Mouse (Mus musculus): ENCODE measurements around the gene Armc7.
"Not testable (repeated sequence)": the region's sequence is repeated elsewhere in the genome, so short reads cannot be mapped to it uniquely, and the experiment has no call there.

DNA sequence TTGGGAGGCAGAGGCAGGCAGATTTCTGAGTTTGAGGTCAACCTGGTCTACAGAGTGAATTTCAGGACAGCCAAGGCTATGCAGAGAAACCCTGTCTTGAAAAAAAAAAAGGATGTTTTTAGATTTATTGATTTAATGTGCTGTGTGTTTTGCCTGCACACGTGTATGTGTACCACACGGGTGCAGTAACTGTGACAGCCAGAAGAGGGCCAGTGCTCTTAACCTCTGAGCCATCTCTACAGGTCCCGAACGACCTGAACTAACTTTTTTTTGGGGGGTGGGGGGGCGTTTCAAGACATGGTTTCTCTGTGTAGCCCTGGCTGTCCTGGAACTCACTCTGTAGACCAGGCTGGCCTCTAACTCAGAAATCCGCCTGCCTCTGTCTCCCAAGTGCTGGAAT is 20.6 kb upstream of the Armc7 start:
- not testable (repeated sequence) for TF ChIP-seq CTCF, EP300 (IDR thresholded peaks at IDR 0.05; ENCODE audit: low read depth)

Measured in heart, postnatal 0 days (tissue).